Mouse (Mus musculus): ENCODE results near the gene Pdilt.

The Pdilt gene

DNA sequence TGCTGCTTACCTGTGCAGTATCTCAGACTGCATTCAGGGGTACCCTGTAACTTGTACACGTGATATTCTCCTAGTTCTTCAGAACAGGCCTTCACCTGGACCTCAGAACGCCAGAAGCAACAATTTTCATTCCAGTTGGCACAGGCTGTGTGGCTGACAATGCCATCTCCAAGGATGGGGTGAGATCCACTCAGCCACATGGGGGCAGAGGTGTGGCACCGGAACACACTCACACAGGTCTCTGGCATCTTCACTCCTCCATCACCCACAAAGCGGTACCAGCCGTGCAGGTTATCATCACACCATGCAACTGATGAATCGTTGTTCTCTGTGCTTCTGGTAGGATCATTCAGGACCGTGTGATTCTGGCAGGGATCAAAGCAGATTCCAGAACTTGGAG lies 69.1 kb downstream of the Pdilt start:
- Histone ChIP-seq H3K36me3 (ENCODE audit: control insufficient read depth, insufficient read depth, low read length, poor library complexity, severe bottlenecking) (no peaks in the 10 kb centered on the region), H3K27me3 (ENCODE audit: control insufficient read depth, insufficient read depth, low read length, poor library complexity, severe bottlenecking) (no peaks in the 10 kb centered on the region)
- DNase-seq (ENCODE audit: low read depth, low spot score): no peak

DNA sequence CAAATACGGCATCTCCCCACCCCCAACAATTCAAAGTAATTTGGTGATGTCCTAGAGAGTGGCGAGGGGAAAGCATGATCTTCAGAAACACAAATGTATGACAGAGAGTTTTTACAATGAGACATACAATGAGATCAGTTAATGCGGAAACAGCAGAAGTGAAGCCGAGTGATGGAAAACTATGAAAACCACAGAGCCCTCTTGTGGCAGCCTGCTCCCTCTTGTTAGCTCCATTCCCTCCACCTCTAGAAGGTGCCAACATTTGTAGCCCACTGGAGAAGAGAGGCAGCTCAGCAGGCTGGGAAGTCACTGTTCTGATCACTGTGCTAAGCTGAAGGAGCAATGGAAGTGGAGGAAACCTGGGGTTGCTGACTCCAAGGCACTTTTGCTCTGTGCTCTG lies 79.4 kb downstream of the Pdilt start:
- H3K36me3 ChIP-seq (ENCODE audit: control insufficient read depth, insufficient read depth, low read length, poor library complexity, severe bottlenecking): no peaks in the 10 kb centered on the region
- no peak for DNase-seq (ENCODE audit: low read depth, low spot score)

DNA sequence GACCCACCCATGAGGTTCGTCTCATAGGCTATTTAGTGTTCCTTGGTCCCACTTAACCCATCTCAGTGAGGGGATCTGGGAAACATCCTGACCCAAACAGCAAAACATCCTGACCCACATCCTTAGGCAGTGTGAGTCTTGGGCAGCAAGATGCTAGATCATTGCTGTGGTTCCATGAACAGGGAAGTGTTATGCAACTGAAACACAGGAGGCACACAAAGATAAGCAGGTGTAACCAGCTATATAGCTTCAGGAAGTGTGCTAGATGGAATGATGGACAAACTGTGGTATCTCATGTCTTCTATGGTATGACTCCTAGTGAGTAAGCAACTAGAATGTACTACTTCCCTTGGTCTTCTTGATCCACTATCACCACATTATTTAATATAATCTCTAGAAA lies 81.4 kb downstream of the Pdilt start:
- Histone ChIP-seq H3K36me3 (ENCODE audit: control insufficient read depth, insufficient read depth, low read length, poor library complexity, severe bottlenecking) (no peaks in the 10 kb centered on the region), H3K27me3 (ENCODE audit: control insufficient read depth, insufficient read depth, low read length, poor library complexity, severe bottlenecking) (no peaks in the 10 kb centered on the region)
- DNase-seq (ENCODE audit: low read depth, low spot score): no peak

More for the DNA sequence above, 79.4 kb downstream of the Pdilt start:
- H3K27me3 ChIP-seq (ENCODE audit: control insufficient read depth, insufficient read depth, low read length, poor library complexity, severe bottlenecking): no peaks in the 10 kb centered on the region

Measured in splenic B cell, adult 2 months (primary cell).